Mouse (Mus musculus): ENCODE data around the gene Gpd1l. TPM values are rescaled to one million over a fixed set of nuclear protein-coding genes. Genes with fewer than 3 reads are reported as not detected.

Gpd1l gene
- polyA plus RNA-seq, 1 experiment from 2014 or later, result 13.9 TPM

DNA sequence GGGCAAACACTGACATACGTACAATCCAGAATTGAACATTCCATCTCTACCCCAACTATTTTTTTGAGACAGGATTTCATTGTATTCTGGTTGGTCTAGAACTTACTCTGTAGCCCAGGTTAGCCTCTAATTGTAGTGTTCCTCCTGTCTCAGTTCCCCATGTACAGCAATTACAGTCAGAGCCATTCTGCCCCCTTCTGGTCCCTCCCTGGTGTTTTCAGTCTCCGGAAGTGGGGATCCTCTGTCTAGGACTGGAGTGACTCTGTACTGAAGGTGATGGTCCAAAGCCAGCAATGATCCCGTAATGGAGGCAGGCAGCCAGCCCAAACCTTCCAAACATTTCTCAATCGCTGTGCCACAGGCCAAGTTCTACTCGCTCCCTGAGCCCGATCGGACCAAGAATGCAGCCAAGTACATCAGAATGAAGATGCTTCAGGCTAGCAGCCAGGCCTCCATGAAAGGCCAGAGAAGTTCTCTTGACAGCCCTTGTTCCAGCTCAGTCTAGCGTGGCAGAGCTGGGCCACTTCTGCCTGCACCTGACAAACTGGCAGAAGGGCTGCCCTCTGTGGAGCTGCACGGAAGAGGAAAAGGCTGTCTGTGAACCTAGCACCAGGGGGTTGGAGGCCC, 3.2 kb downstream of the Gpd1l start:
- WGBS, result 79% methylated on average over 9 of the region's 9 CpGs
- Histone ChIP-seq H3K9ac (no peak overlapping the region), H3K27ac (ENCODE audit: low read depth) (no peak overlapping the region), H3K27me3 (ENCODE audit: insufficient read depth, low read length) (no peaks in the 10 kb centered on the region), H3K4me1 (ENCODE audit: insufficient read depth) (0 out of 2 replicates have a peak, but pooled peaks cover 7% of the 10 kb centered on the region), H3K4me3 (ENCODE audit: low read depth, low read length) (no peak overlapping the region), H3K36me3 (ENCODE audit: insufficient read depth) (no peaks in the 10 kb centered on the region), H3K4me2 (no peak overlapping the region), H3K9me3 (ENCODE audit: low read depth, low read length) (no peaks in the 10 kb centered on the region)
- ATAC-seq (ENCODE audit: insufficient read depth) (no peak), DNase-seq (peak; percentile 12)
- peak; percentile 19; the same call in 1 of the 2 replicates for TF ChIP-seq CTCF (IDR thresholded peaks at IDR 0.05; ENCODE audit: low read depth)

DNA sequence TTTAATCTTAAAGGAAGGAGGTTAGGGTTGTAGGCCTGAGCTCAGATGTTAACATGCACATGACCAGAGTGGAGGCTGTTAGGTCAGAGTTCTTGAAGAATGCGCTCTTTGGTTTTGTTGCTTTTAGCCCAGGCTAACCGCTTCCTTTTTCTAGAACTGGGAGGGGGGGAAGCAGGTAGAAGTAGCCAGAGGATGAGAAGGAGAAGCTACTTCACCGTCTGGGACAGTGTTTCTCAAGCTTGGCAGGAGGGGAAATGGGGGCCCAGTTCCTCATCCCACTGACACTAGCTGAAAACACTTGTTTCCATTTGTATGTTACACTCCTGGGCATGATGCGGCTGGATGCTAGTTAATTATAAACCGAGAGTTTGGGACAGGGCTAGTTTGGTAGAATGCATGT, 8.2 kb downstream of the Gpd1l start:
- no peaks in the 10 kb centered on the region for H3K4me1 ChIP-seq (ENCODE audit: insufficient read depth)
- 79% methylated on average over 5 of the region's 5 CpGs for WGBS
- DNase-seq (no peak), ATAC-seq (ENCODE audit: insufficient read depth) (no peak)
- no peak overlapping the region for H3K9ac ChIP-seq
- no peaks in the 10 kb centered on the region for H3K27me3 ChIP-seq (ENCODE audit: insufficient read depth, low read length)
- no peak overlapping the region for H3K27ac ChIP-seq (ENCODE audit: low read depth)
- no peaks in the 10 kb centered on the region for H3K36me3 ChIP-seq (ENCODE audit: insufficient read depth)
- no peaks in the 10 kb centered on the region for H3K9me3 ChIP-seq (ENCODE audit: low read depth, low read length)
- H3K4me3 ChIP-seq (ENCODE audit: low read depth, low read length), result no peak overlapping the region
- no peak for TF ChIP-seq CTCF (IDR thresholded peaks at IDR 0.05; ENCODE audit: low read depth)
- no peak overlapping the region for H3K4me2 ChIP-seq

DNA sequence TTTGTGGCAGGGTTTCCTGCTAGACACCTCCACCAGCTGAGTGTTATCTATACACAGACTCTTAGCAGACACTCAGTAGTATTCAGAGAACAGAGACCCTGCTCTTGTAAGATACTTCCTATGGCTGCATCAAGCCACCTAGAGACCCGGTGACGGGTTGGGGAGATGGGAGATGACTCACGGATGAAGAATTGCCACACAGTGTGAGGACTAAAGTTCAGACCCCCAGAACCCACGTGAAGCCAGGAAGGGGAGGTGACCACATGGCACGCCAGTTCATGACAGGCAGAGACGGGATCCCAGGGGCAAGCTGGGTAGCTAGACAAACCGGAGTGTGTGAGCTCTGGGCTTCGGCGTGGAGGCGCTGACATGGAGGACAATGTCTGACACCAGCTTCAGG, 8.7 kb downstream of the Gpd1l start:
- Histone ChIP-seq H3K9me3 (ENCODE audit: low read depth, low read length) (no peaks in the 10 kb centered on the region), H3K9ac (no peak overlapping the region), H3K27ac (ENCODE audit: low read depth) (no peak overlapping the region), H3K36me3 (ENCODE audit: insufficient read depth) (no peaks in the 10 kb centered on the region), H3K4me3 (ENCODE audit: low read depth, low read length) (no peak overlapping the region), H3K4me1 (ENCODE audit: insufficient read depth) (no peaks in the 10 kb centered on the region), H3K27me3 (ENCODE audit: insufficient read depth, low read length) (no peaks in the 10 kb centered on the region), H3K4me2 (no peak overlapping the region)
- 69% methylated on average over 10 of the region's 10 CpGs for WGBS
- DNase-seq (no peak), ATAC-seq (ENCODE audit: insufficient read depth) (no peak)
- TF ChIP-seq CTCF (IDR thresholded peaks at IDR 0.05; ENCODE audit: low read depth), result no peak

DNA sequence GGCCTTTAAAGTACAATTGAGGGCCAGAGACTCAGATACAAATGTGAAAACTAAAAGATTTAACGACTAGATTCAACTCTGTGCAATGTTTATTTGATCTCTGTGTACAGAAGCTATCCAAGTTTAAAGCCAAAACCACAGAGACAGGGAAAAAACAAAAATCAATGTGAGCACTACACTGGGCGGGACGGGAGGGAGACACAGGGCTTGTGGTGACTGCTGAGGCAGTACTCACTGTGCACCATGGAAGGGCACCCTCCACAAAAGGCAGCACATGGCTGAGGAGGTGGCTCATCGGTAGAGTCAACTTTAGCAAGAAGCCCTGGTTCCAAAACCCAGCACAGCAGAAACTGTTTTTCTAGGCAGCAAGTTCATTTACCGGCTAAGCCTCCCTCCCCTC, 9.3 kb downstream of the Gpd1l start:
- ATAC-seq (ENCODE audit: insufficient read depth), result no peak
- no peak overlapping the region for H3K4me2 ChIP-seq
- no peaks in the 10 kb centered on the region for H3K36me3 ChIP-seq (ENCODE audit: insufficient read depth)
- no peak overlapping the region for H3K4me3 ChIP-seq (ENCODE audit: low read depth, low read length)
- DNase-seq, result no peak
- no peaks in the 10 kb centered on the region for H3K27me3 ChIP-seq (ENCODE audit: insufficient read depth, low read length)
- no peak for TF ChIP-seq CTCF (IDR thresholded peaks at IDR 0.05; ENCODE audit: low read depth)
- H3K4me1 ChIP-seq (ENCODE audit: insufficient read depth), result no peaks in the 10 kb centered on the region
- no peaks in the 10 kb centered on the region for H3K9me3 ChIP-seq (ENCODE audit: low read depth, low read length)
- no peak overlapping the region for H3K27ac ChIP-seq (ENCODE audit: low read depth)
- 42% methylated on average over 5 of the region's 5 CpGs for WGBS
- H3K9ac ChIP-seq, result no peak overlapping the region

DNA sequence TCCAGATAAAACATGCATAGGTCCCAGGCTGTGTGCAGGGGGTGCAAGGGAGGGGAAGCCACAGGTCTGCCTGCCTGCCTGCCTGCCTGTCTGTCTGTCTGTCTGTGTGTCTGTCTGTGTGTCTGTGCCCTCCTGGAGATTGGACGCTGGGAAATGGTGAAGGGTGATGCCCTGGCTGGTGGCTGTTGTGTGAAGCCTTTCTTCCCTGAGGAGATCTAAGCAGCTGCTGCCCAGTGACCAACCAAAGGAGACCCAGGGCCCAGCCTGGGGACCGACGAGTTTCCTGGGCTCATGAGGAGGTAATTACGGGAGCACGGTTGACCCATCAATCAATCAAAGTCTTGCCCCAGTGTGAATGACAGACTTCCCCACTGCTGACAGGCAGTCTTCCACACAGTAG, 11.6 kb downstream of the Gpd1l start:
- no peak for TF ChIP-seq CTCF (IDR thresholded peaks at IDR 0.05; ENCODE audit: low read depth)
- WGBS, result 48% methylated on average over 5 of the region's 5 CpGs
- no peak overlapping the region for H3K9ac ChIP-seq

DNA sequence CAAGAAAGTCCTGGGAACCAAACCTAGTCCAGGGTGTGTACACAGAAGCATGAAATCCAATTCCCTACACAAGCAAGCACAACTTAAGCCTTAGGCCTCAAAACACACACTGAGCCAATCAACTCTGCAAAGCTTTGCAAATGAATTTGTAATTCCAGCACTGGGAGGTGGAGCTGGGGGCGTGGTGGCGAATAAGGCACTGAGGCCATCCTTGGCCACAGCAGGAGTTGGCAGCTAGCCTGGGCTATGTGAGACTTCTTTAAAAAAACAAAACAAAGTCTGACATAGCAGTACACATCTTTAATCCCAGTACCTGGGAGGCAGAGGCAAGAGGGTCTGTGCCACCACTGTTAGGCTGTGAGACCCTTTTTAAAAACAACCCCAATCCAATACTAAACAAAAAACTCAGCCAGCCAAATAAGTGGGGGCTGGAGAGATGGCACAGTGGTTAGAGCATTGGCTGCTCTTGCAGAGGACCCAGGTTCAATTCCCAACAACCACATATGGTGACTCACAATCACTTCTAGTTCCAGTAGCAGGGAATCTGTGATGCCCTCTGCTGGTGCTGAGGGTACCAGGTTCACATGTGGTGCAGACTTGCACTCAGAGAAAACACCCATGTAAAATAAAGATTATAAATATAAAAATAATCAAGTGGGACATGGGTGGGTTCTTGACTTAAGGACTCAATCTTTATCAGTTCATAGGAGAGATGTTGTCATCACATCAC, 12.3 kb downstream of the Gpd1l start:
- Histone ChIP-seq H3K27ac (ENCODE audit: low read depth) (no peak overlapping the region), H3K36me3 (ENCODE audit: insufficient read depth) (peaks cover 4% of the 10 kb centered on the region; the same call in 1 of the 2 replicates), H3K9me3 (ENCODE audit: low read depth, low read length) (no peaks in the 10 kb centered on the region), H3K4me2 (no peak overlapping the region), H3K9ac (no peak overlapping the region), H3K4me1 (ENCODE audit: insufficient read depth) (no peaks in the 10 kb centered on the region), H3K4me3 (ENCODE audit: low read depth, low read length) (no peak overlapping the region), H3K27me3 (ENCODE audit: insufficient read depth, low read length) (no peaks in the 10 kb centered on the region)
- ATAC-seq (ENCODE audit: insufficient read depth) (no peak), DNase-seq (peak; percentile 19)
- WGBS, result 89% methylated on average over 2 of the region's 2 CpGs
- no peak for TF ChIP-seq CTCF (IDR thresholded peaks at IDR 0.05; ENCODE audit: low read depth)

More for the DNA sequence above, 11.6 kb downstream of the Gpd1l start:
- DNase-seq (no peak), ATAC-seq (ENCODE audit: insufficient read depth) (no peak)
- no peaks in the 10 kb centered on the region for H3K36me3 ChIP-seq (ENCODE audit: insufficient read depth)
- no peaks in the 10 kb centered on the region for H3K9me3 ChIP-seq (ENCODE audit: low read depth, low read length)
- no peaks in the 10 kb centered on the region for H3K27me3 ChIP-seq (ENCODE audit: insufficient read depth, low read length)
- no peak overlapping the region for H3K4me2 ChIP-seq
- H3K27ac ChIP-seq (ENCODE audit: low read depth), result no peak overlapping the region
- no peak overlapping the region for H3K4me3 ChIP-seq (ENCODE audit: low read depth, low read length)
- no peaks in the 10 kb centered on the region for H3K4me1 ChIP-seq (ENCODE audit: insufficient read depth)

DNA sequence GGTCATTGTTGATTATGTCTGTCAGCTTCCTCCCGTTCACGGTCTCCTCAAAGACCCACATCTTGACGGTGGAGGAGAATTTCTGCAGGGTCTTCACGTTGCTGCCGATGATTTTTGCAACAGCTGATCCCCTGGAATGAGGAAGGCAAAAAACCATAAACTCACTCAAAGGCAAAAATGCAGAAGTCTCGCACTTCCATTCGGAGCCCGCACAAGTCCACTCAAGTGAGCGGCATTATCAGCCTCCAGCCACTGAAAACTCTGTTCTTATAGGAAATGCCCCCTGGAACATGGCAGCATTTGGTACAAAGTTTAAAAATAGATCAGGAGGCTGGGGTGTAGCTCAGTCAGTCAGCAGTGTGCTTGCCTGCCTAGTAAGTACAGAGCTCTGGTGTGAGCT, 13.2 kb downstream of the Gpd1l start:
- no peak for TF ChIP-seq CTCF (IDR thresholded peaks at IDR 0.05; ENCODE audit: low read depth)
- H3K27me3 ChIP-seq (ENCODE audit: insufficient read depth, low read length), result no peaks in the 10 kb centered on the region
- H3K36me3 ChIP-seq (ENCODE audit: insufficient read depth), result peaks cover 10% of the 10 kb centered on the region
- ATAC-seq (ENCODE audit: insufficient read depth) (no peak), DNase-seq (no peak)
- WGBS, result 73% methylated on average over 9 of the region's 9 CpGs
- H3K9me3 ChIP-seq (ENCODE audit: low read depth, low read length), result no peaks in the 10 kb centered on the region
- no peak overlapping the region for H3K4me2 ChIP-seq
- H3K9ac ChIP-seq, result no peak overlapping the region
- H3K4me3 ChIP-seq (ENCODE audit: low read depth, low read length), result no peak overlapping the region
- no peak overlapping the region for H3K27ac ChIP-seq (ENCODE audit: low read depth)
- no peaks in the 10 kb centered on the region for H3K4me1 ChIP-seq (ENCODE audit: insufficient read depth)
